Mouse (Mus musculus): ENCODE measurements at regions not wholly inside any gene's neighbourhood (a gene's known extent, or its start where the extent isn't known, plus 50 kb on each side); places are given as distances from the start of the nearest gene placed in this dataset.

- no peak for ATAC-seq
These were observed 161.7 kb upstream of the Prok2 start for GRCm38 (mm10) chr6:99887904-99888303.

DNA sequence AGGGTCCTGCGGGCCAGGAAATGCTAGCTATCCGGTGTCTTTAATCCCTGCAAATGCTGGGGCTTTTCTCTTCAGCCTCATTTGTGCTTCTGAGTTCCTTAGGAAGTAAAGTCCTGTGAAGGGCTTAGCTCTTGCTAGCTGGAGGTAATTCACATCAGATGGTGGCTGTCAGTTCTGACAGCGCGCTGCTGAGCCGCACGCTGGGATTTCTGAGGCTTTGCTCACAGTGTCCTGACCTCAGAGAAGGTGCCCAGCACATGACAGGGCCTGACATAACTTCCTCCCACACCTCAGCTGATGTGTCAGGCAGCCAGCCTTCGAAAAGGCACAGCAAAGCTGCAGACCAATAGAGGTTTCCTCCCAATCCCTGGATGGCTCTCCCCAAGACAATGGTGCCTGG, 158.6 kb upstream of the Prok2 start:
- ATAC-seq = no peak

- ATAC-seq = no peak
These were observed 157.9 kb upstream of the Prok2 start for GRCm38 (mm10) chr6:99884054-99884453.

DNA sequence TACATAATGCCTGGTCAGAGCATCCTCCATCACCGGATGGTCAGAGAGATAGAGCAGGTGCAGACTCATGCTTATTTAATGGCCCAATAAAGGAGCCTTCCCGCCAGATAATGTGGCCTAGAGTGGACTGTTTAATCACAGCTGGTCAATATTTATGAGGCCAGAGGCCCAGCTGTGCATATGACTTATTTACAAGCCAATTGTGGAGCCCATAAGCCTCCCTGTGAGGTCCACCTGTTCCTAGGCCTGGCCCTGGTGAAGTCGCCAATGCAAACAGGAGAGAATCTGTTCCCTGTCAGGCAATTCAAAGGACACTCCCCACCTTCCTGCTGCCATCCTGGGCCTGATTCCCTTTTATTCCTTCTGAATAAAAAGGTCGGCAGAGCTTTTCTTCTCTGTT, 155.4 kb upstream of the Prok2 start:
- no peak for ATAC-seq

DNA sequence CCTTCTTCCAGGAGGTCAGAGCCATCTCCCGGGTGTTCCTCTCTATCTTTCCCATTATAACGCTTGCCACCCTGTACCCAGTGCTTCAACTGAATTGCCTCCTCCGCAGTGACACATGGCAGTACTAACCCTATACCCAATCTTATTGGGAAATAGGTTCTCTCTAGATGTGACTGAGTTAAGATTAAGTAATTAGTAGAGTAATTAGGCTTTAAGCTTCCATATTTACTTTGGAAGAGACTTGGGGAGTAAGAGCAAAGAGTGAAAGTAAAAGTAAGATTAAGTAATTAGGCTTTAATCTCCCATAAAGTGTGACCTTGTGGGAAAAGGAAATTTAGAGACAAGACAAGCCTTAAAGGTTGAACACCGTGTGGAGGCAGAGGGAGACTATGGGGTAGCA, 148.7 kb upstream of the Prok2 start:
- ATAC-seq = no peak

DNA sequence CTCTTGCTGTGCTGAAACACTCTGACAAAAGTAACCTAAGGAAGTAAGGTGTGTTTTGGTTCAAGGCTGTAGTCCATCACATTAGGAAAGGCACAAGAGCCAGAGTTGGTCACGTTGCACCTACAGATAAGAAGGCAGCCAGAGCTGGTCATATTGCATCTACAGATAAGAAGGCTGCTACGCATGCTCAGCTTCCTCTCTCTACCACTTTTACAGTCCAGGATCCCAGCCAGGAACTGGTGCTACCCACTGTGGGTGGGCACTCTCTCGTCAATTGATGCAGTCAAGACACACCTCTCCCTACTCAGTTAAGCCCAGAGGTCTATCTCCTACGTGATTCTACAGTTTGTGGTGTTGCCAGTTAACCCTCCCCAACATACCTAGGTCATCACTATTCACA, 147.8 kb upstream of the Prok2 start:
- no peak for ATAC-seq

GRCm38 (mm10) chr6:99866061-99866460, 139.9 kb upstream of the Prok2 start:
- no peak for ATAC-seq

DNA sequence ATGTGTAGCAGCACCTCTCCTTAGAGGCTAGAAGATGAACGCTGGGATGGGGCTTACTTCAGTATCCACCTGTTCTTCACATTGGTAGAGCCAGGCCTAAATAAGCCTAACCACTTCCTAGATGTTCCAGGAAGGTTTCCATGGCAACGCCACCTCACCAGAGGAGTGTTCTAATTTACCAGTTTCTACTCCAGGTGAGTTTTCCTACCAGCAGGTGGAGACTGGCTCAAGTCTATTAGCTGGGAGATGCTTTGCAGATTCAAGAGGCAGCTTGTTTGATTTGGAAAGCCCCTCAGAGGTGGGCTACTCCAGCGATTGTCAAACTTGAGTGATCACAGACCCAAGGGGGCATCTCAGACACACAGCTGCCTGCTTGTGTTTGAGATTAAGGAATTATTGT, 138.8 kb upstream of the Prok2 start:
- ATAC-seq = no peak

GRCm38 (mm10) chr6:99863418-99863817, 137.2 kb upstream of the Prok2 start:
- no peak for ATAC-seq

- ATAC-seq = no peak
These were observed 131.2 kb upstream of the Prok2 start for GRCm38 (mm10) chr6:99857411-99857810.

- ATAC-seq = no peak
These were observed 127.5 kb upstream of the Prok2 start for GRCm38 (mm10) chr6:99853716-99854115.

DNA sequence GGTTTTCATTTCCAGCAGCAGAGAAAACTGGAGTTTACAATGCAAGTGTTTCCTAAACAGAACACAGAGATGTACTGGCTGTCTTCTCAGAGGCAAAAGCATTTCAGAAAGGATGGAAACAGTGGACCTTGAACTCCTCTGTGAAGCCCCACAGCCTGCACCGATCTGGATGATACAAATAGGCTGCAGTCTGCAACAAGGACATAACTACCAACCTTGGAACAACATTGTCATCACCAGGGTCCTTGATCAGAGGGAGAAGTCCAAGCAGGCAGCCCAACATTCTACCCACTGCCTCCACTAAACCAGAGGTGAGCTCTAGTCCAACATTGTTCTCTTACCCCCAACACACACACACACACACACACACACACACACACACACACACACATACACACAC, 124.5 kb upstream of the Prok2 start:
- no peak for ATAC-seq

GRCm38 (mm10) chr6:99845508-99845846, 119.3 kb upstream of the Prok2 start:
- no peak for ATAC-seq

DNA sequence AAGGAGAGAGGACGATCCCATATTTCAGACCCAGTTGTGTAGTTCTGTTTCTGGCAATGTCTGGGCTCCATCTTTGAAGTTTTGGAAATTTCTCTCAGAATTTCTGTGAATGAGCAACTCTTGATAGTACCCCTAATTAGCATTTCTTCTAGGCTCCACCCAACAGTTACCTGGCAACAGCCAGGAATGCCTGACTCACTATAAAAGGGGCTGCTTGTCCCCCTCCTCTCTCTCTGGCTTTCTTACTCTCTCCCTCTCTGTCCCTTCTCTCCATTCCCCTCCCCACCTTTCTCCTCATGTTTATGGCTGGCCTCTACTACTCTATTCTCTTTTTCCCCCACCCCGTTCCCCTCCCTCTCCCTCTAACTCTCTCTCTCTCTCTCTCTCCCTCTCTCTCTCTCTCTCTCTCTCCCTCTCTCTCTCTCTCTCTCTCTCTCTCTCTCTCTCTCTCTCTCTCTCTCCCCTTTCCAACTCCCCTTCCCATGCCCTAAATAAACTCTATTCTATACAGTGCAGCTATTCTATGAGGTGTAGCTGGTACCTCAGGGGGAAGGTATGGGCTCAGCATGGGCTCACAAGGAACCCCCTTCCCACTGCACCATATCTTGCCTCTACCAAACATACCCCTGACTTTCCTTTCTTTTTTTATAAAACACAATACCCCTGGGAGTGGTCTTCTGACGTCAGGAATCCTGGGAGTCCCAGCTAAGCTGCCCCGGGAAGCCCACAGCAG, 118.7 kb upstream of the Prok2 start:
- ATAC-seq = no peak

DNA sequence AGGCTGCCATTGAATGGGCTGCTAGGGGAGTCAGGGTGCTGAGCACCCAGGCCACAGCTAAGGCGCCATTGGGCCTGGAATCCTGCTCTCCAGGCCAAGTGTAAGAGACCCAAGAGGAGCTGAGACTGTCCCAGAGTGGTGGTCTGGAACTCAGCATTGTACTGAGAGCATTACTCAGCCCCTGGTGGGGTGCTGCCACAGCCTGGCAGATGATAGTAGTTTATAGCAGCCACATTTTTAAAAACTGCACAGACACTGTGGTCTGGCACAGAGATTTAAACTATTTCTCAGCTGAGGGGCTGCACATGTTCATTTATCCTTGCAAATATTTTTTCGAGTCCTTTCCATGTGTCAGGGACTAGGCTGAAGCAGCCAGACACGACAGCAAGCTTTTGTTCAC, 117.3 kb upstream of the Prok2 start:
- ATAC-seq = no peak

DNA sequence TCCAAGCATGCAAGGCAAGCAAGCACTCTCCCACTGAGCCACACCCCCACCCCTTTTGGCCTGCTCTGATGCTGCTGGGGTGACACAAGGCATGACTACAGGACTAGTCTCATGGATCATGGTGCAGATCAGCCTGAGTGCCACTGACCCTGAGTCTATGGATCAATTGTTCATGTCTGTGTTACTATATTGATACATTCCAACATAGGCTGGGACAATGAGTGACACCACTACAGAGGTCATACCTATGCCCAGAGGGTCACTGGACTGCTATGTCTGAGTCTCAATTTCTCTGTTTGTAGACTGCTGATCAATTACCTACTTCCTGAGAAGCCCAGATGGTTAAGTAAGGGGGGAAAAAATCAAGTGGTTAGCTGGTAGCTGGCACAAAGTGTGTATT, 116.5 kb upstream of the Prok2 start:
- ATAC-seq = no peak

DNA sequence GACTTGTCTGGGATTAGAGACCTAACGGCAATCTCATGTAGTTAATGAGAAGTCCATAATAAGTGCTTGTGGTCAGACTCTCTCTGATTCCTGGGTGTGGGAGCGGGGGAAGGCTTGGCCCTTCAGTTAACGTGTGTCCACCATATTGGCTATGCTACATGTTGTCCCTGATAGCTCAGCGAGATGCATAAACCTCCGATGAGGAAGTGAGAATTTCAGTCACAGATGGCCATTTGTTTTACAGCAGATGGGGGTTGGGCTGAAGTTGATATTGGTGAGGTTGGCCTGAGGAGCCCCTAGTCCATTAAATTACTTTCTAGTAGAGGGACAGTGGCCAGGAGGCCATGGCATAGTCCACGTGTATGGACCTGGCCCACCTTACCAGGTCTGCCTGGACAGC, 114.6 kb upstream of the Prok2 start:
- no peak for ATAC-seq

DNA sequence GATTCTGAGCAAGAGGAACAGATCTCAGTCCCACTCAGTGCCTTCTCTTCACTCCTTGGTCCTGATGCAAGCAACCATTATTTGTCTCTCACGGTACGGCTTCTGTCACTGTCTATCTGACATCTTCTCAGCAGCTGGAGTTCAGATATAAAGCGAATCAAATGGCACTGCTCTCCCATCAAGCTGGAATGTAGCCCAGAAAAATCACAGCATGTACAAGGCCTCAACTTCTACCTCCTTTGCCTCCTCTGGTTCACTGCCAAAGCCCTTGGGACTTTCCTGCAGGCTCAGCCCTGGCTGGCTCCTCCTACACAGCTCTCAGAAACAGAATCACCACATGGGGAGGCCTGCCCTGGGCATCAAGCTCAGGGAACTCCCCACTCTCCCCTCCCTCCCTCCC, 107.1 kb upstream of the Prok2 start:
- ATAC-seq = no peak

GRCm38 (mm10) chr6:99827625-99828024, 101.4 kb upstream of the Prok2 start:
- no peak for ATAC-seq

- ATAC-seq = no peak
These were observed 98.6 kb upstream of the Prok2 start for GRCm38 (mm10) chr6:99824808-99825207.

DNA sequence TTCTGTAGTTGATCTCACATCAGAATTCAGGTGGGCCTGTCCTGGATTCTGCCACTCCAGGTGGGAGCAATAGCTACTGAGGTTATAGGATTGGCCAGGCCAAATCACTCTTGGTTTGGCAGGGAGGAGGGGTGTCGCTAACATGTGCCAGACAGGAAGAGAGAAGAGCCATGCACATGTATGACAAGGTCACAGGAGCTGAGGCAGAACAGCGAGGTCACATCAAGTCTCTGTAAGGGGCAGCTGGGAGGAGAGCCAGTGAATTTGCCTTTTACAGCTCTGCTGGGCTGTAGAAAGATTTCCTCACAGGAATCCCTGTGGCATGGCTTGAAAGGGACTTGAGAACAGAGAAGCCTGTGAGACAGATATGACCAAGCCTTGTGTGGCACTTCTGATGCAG, 96.3 kb upstream of the Prok2 start:
- ATAC-seq = no peak

- no peak for ATAC-seq
These were observed 93.2 kb upstream of the Prok2 start for GRCm38 (mm10) chr6:99819255-99819929.

DNA sequence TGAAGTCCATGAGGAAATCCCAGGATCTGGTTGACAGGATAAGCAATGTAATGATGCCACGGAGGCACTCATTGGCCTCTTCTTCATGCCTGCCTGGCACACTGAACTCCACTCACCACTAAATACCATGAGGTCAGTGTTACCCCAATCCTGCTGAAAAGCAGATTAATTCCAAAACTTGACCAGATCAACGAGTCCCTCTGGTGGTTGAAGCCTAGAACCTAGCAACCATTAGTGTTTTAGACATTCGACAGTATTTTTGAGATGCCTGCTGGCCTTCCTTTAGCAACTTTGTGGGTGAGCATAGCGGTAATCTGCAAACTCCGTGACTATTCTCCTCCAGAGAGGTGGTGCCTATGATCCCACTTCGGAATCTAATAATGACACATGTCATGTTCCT, 92.3 kb upstream of the Prok2 start:
- no peak for ATAC-seq

DNA sequence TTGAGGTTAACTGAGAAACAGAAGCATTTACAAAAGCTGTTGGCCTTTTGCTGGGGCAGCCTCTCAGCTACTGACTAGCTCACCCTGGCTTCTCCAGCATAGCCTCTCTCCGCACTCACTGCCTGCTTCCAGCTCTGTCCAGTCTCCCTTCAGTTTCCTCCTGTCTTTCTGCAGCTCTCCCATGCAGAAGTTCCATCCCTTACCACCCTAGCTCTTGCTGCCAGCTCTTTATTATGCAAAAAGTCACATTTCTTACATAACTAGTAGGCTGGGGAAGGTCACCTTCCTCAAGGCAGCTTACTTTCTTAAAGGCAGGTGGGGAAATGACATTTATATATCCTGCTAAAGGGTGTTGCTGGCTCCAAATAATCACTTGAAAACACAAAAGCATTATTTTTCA, 91.1 kb upstream of the Prok2 start:
- ATAC-seq = no peak

DNA sequence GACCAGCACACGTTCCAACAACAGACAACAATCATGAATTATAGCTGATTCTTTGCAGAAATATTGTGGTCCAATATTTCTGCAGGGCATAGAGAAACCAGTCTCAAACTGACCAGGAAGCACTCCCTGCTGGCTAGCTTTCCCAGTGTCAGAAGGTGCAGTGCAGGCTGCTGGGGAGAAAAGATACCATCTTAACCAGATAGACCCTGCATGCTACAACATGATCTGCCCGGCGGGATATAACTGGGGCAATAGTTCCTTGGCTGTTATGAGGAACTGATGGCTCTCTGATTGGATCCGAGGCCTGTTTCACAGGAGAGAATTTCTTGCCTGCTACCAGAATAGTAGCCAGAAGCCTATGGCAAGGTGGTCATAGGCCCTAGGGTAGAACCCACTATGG, 86.9 kb upstream of the Prok2 start:
- ATAC-seq = no peak

All from CD4-positive, CD25-positive, alpha-beta regulatory T cell, adult 4 months (primary cell).